Mouse (Mus musculus): ENCODE data around the gene Ppm1n.
"Not testable (repeated sequence)": the region's sequence is repeated elsewhere in the genome, so short reads cannot be mapped to it uniquely, and the experiment has no call there.

Gene Ppm1n

GRCm38 (mm10) chr7:19282791-19283405 is 3.0 kb upstream of the Ppm1n start:
- DNase-seq (ENCODE audit: extremely low read depth, low read depth, low spot score): no peak

GRCm38 (mm10) chr7:19282385-19282784 is 2.5 kb upstream of the Ppm1n start, which contains the start of gene Rtn2:
Gene Rtn2, plus strand, starts transcription at chr7:19282624.
- DNase-seq (ENCODE audit: extremely low read depth, low read depth, low spot score): no peak

- not testable (repeated sequence) for DNase-seq (ENCODE audit: extremely low read depth, low read depth, low spot score)
These were observed 1.9 kb upstream of the Ppm1n start for GRCm38 (mm10) chr7:19281680-19282304.

- no peak for DNase-seq (ENCODE audit: extremely low read depth, low read depth, low spot score)
These were observed 812 bp downstream of the Ppm1n start for GRCm38 (mm10) chr7:19279052-19279451.

- DNase-seq (ENCODE audit: extremely low read depth, low read depth, low spot score): no peak
These were observed 3.6 kb downstream of the Ppm1n start for GRCm38 (mm10) chr7:19276253-19276652.

- DNase-seq (ENCODE audit: extremely low read depth, low read depth, low spot score): no peak
These were observed 7.6 kb downstream of the Ppm1n start for GRCm38 (mm10) chr7:19272173-19272764.

GRCm38 (mm10) chr7:19271238-19272172 is 8.4 kb downstream of the Ppm1n start, which contains the start of gene Vasp:
Gene Vasp, minus strand, starts transcription at chr7:19271817.
- no peak for DNase-seq (ENCODE audit: extremely low read depth, low read depth, low spot score)

- DNase-seq (ENCODE audit: extremely low read depth, low read depth, low spot score): no peak
These were observed 9.2 kb downstream of the Ppm1n start for GRCm38 (mm10) chr7:19270509-19271237.

- no peak for DNase-seq (ENCODE audit: extremely low read depth, low read depth, low spot score)
These were observed 10.0 kb downstream of the Ppm1n start for GRCm38 (mm10) chr7:19269721-19270441.

- DNase-seq (ENCODE audit: extremely low read depth, low read depth, low spot score): no peak
These were observed 10.7 kb downstream of the Ppm1n start for GRCm38 (mm10) chr7:19268993-19269681.

GRCm38 (mm10) chr7:19267051-19267450 is 12.8 kb downstream of the Ppm1n start:
- DNase-seq (ENCODE audit: extremely low read depth, low read depth, low spot score): no peak

GRCm38 (mm10) chr7:19265928-19266822 is 13.7 kb downstream of the Ppm1n start:
- no peak for DNase-seq (ENCODE audit: extremely low read depth, low read depth, low spot score)

- DNase-seq (ENCODE audit: extremely low read depth, low read depth, low spot score): no peak
These were observed 14.7 kb downstream of the Ppm1n start for GRCm38 (mm10) chr7:19265147-19265546.

- no peak for DNase-seq (ENCODE audit: extremely low read depth, low read depth, low spot score)
These were observed 21.5 kb downstream of the Ppm1n start for GRCm38 (mm10) chr7:19258336-19258735.

- DNase-seq (ENCODE audit: extremely low read depth, low read depth, low spot score): no peak
These were observed 22.4 kb downstream of the Ppm1n start for GRCm38 (mm10) chr7:19257390-19258022.

GRCm38 (mm10) chr7:19256567-19256966 is 23.3 kb downstream of the Ppm1n start:
- DNase-seq (ENCODE audit: extremely low read depth, low read depth, low spot score): no peak

- no peak for DNase-seq (ENCODE audit: extremely low read depth, low read depth, low spot score)
These were observed 24.5 kb downstream of the Ppm1n start for GRCm38 (mm10) chr7:19255395-19255794.

GRCm38 (mm10) chr7:19253437-19253836 is 26.4 kb downstream of the Ppm1n start:
- DNase-seq (ENCODE audit: extremely low read depth, low read depth, low spot score): no peak
